Mouse (Mus musculus) ES-CJ7 (cell line): ENCODE results near the gene Gabrr1.

ENCODE experiments used
- DNase-seq: peaks from one replicate; pipeline ENCODE4 v3.0.0; 2011; ENCODE audit warnings: low read depth, low spot score

Gabrr1 gene

DNA sequence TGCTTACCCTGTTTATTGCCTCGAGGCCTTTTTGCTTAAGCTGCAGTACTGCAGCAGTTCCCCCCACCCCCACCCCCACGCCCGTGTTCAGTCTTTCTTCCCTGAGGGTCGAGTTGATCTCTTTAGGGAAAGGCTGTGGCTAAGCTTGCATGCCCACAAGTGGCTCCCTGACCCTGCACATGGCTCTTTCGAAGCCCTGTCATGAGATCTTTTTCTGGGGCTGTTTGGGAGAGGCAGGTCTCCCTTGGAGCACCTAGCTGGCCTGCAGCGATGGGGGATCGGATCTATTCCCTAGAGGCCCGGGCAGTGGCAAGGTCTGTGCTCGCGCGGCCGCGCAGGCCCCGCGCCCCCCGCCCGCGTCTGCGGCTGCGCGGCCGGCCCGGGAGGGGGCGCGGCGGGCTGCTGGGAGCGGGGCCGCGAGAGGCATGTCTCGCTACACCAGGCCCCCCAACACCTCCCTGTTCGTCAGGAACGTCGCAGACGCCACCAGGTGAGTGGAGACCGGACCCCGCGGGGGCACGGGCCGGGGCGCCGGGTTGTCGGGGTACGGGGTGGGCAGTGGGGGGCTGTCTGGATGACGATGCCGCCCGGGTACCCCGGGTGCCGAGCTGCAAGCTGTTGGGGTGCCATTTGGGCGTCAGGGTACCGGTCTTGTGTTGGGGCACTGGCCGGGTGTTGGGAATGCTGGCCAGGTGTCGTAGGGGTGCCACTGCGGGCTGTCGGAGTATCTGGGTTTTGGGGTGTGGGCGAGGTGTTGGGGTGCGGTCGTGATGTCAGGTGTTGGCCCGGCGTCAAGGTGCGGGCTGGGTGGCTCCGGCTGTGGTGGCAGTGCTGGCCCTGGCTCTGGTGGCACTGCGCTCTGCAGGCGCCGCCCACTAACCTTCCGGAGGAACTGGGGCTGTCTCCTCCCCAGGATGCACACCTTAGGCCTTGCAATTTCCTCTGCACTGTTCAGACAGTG is 76.8 kb downstream of the Gabrr1 start, which contains the start of gene Srsf12:
Gene Srsf12, plus strand, starts transcription at position 111 of the 961 bp plus-strand sequence.
- DNase-seq = peak; percentile 30
